Mouse (Mus musculus) cerebellum, postnatal 25 days (tissue): ENCODE data around the gene Vps45.
A peak's percentile ranks its signal among the peaks of the same experiment; 100 is the strongest.

ENCODE experiments used
- DNase-seq, 2 experiments: peaks; one replicate each; pipeline ENCODE4 v3.0.0; 2021; ENCODE audit warnings: mixed read lengths in 2 of 2

Vps45 gene

GRCm38 (mm10) chr3:96033046-96033445 is 25.2 kb downstream of the Vps45 start:
- no peak for DNase-seq

GRCm38 (mm10) chr3:96032652-96033017 is 25.6 kb downstream of the Vps45 start:
- DNase-seq: no peak

DNA sequence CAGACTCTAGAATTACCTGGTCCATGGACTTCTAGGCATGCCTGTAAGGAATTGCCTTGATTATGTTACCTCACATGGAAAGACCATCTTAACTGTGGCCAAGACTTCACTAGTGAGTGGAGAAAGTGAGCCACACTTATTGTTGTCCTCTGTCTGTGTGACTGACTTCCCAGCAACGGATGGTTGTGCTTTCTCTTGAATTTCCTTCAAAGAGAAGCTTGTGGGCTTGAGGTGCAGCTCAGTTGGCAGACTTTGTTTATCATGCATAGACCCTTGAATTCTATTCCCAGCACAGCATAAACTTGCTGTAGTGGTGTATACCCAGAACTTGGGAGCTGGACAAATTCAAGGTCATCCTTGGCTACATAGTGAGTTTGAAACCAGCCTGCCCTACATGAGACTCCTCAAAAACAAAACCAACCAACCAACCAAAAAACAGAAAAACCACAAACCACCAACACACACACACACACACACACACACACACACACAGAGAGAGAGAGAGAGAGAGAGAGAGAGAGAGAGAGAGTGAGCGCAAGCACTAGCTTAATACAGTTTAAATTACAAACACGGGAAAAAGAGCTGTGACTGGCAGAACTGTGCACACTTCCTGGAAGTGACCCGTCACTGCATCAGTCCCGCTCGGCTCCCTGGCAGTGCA is 26.1 kb downstream of the Vps45 start:
- no peak for DNase-seq

DNA sequence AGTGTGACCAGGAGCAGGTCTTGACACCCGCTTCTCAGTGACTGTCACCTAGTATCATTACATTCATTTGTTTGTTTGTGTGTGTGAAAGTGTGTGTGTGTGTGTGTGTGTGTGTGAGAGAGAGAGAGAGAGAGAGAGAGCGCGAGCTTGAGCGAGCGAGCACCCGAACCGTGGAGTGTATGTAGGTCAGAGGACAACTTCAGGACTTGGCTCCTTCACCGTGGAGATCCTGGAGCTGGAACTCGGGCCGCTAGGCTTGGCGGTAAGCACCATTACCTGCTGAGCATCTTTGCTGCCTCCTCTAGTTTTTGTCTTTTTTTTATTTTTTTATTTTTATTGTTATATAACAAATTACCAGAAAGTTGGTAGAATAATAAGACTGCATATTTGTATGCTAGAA is 28.5 kb downstream of the Vps45 start:
- peak in 1 of 2 experiments; percentile 84 for DNase-seq

DNA sequence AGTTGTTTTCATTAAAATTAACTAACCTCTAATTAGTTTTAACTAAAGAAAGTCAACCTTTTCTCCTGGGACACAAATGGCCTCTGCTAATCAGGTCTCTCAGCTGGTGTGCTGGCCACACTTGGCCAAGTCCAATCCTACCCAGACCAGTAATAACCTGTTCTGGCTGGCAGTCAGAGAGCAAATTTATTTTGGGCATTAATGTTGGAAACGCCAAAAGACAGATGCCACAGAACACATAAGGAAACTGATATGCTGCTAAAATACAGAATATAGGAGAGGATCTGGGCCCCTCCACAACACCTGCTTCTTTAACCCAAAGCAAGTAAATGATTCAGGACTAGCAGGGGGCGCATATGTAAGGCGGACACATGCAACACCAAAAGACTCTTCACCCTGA is 28.9 kb downstream of the Vps45 start:
- peak; percentile 73 to 82 for DNase-seq

GRCm38 (mm10) chr3:96027875-96028274 is 30.4 kb downstream of the Vps45 start:
- no peak for DNase-seq

- DNase-seq: no peak
These were observed 31.1 kb downstream of the Vps45 start for GRCm38 (mm10) chr3:96027145-96027544.

GRCm38 (mm10) chr3:96021421-96022128 is 36.7 kb downstream of the Vps45 start:
- no peak for DNase-seq

- DNase-seq: no peak
These were observed 37.5 kb downstream of the Vps45 start for GRCm38 (mm10) chr3:96020735-96021134.

DNA sequence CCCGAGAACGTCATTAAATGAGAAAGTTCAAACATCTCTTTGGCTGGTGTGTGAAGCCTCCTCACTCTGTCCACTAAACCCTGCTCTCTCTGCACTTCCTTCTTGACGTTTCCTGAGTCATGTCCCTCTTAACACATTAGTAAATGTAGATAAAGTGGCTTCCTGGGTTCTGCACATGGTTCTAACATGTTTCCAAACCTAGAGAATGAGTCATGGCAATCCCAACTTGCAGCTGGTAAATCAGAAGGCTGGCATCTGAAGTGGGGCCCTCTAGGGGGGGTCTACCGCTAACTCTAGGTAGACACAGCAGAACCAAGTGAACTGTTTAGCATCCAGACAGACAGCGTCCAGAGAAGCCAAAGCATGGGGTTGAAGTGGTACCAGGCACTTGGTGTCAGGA is 40.8 kb downstream of the Vps45 start:
- DNase-seq: no peak

DNA sequence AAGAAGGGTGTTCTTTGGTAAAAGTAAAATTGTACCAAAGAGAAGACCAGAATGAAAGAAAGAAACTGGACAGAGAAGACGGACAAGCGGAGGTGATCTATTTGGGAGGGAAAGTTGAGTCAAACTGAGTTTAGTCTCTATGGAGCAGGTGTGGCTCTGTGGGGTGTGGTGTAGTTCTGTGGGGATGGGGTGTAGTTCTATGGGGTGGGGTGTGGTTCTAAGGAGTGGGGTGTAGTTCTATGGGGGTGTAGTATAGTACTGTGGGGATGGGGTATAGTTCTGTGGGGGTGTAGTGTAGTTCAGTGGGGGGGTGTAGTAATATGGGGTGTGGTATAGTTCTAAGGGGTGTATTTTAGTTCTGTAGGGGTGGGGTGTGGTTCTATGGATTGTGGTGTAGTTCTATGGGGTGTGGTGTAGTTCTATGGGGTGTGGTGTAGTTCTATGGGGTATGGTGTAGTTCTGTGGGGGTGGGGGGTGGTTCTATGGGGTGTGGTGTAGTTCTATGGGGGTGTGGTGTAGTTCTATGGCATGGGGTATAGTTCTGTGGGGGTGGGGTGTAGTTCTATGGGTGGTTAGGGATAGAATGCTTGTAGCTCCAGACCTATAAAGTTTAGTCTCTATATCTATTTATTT is 41.9 kb downstream of the Vps45 start:
- no peak for DNase-seq

DNA sequence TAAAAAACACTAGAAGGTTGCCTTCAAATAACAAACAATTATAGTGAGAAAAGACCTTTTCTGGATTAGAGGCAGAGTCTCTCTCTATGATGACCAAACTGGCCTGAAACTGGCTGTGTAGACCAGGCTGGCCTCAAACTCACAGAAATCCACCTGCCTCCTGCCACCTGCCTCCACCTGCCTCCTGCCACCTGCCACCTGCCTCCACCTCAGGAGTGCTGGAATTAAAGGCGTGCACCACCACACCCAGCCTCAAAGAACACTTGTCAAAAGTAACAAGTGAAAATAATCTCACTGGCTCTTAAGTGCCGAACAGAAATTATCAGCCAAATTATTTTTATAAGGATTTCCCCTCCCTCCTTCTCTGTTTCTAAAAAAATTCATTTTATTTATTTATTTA is 42.6 kb downstream of the Vps45 start:
- peak in 1 of 2 experiments; percentile 36 for DNase-seq

- DNase-seq: no peak
These were observed 45.5 kb downstream of the Vps45 start for GRCm38 (mm10) chr3:96012805-96013204.

DNA sequence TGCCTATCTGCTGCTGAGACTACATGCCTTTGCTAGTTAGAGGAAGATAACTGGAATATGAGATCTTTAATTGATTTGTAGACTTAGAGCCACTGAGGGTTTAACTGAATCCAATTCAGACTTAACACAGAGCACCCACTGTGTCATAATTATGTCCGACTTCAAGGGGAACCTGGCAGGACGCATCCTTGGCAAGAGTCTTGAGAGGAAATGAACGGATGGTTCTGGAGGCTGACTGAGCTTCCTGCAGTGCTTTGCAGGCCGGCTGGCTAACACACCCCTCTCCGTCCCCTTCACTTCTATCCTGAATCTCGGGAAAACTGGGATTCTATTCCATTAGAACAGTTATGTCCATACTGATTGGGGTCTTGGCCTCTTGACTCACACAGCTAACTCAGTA is 49.8 kb downstream of the Vps45 start:
- peak in 1 of 2 experiments; percentile 46 for DNase-seq

DNA sequence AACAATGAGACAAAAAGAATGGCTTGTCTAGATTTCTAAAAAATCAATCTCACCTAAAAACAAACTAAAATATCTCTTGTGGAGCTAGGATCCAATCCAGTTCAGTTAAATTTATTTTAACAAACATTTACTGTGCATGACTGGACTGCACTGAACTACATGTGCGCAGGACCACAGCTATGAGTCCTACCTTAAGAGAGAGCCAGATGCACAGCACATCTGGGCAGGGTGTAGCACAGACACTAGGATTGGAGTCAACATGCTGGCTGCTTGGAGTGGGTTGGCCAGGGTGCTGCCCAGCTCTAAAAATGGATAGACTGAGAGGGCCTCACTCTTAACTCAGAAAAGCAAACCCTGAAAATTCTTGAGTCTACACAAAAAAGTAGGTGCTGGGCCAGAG is 56.7 kb downstream of the Vps45 start:
- no peak for DNase-seq

DNA sequence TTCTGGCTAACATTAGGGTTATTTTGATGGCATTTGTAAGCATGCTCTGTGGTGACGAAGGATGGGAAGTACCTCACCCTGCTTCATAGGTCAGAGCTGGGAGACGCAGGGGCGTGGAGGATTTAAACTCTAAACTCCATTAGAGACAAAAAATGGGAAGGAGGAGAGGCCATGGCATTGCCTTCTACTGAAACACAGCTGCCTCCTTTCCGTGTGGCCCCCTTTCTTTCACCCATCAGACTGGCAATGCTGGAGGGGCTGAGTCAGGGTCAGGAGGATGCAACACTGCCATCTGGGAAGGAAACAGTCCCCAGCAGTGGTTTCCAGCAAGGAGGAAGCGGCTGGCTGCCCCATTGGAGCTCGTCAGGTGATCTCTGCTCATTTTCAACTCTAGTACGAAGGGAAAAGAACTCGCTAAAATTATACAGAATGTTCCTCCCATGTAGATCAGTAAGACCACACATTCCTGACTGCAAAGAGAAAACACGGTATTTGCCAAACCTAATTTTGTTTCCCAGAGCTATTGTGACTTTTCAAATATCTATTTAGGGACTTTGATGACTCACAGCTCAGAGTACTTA is 57.3 kb downstream of the Vps45 start:
- peak; percentile 43 to 52 for DNase-seq

DNA sequence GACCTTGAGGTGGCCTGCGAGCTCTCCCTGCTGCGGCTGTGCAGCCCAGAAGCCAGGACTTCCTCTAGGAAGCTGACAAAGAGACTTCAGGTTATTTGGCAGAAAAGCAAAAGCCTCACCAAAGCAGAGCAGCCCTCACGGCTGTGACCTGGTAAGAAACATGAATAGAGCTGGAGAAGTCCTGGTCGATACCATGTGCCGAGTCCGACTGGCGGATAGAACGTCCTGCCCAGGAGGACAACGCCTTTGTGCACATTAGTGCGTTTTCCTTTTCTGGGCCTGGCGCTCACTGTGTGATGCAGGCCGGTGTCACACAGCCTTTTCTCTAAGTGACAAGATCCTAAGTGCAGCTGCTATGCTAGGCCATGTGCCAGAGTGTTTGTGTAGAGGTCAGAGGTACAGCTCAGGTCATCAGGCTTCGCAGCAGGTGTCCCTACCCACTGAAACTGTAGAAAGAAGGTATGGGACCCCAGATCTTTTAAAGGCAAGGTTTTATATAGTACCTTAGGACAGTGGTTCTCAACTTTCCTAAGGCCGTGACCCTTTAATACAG is 58.1 kb downstream of the Vps45 start:
- peak in 1 of 2 experiments; percentile 37 for DNase-seq

GRCm38 (mm10) chr3:95999308-96000079 is 58.8 kb downstream of the Vps45 start:
- no peak for DNase-seq

- peak; percentile 52 to 60 for DNase-seq
These were observed 61.0 kb downstream of the Vps45 start for GRCm38 (mm10) chr3:95997203-95997721.

DNA sequence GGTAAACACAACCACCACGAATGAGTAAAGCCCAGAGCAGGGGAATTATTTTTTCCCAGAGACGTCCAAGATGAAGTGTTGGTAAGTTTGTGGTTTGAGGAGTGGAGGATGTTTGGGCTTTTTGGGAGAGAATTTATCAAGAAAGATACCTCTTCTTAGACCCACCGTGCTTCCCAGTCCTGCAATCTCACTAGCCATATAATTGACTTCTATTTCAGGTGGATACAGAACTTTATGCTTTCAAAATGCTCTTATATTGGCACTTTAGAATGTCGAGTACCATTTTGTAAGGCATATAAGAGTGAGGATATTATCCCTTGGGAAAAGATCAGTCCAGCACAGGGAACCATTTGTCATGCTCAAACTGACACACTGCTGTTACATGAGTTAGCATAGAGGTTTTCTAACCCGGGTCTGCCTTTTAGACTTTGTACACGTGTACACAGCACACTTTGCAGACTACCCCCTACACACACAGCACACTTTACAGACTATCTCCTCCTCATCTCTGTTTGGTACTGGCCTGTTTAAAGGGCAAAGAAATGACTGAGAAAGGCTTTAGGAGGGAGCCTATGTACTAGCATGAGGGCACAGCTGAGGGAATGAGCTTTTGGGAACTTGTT is 61.7 kb downstream of the Vps45 start:
- DNase-seq: no peak

DNA sequence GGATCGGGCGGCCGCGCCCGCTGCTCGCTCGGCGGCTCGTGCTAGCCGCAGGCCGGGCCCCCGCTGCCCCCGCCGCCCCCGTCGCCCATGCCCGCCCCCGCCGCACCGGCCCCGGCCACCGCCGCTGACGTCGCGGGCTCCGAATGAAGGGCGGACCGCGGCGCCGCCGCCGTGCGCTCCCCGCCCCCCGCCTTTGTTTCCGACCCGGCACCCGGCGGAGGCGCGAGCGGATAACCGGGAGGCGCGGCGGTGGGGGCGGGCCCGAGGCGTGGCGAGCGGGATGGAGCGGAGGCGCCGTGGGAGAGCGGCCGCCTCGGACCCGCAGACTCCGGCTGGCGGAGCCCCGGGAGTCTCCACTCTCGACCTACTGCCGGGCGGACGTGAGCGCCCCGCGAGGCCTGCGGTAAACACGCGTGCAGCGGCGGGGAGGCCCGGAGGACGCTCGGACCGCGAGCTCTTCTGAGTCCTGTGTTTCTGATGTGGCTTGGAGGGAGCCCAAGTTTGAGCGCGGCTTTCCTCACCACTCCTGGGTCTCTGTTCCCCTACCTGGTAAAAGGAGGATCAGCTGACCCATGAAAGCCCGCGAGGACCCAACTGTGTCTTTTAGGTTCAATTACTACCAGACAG is 62.4 kb downstream of the Vps45 start, which contains the start of gene Plekho1:
Plekho1 (minus strand) TSS at position 200 of the 627 bp plus-strand sequence.
- peak; percentile 80 to 88 for DNase-seq
